ENCODE assay signal across 21 mouse cellular contexts in the genomic region with DNA sequence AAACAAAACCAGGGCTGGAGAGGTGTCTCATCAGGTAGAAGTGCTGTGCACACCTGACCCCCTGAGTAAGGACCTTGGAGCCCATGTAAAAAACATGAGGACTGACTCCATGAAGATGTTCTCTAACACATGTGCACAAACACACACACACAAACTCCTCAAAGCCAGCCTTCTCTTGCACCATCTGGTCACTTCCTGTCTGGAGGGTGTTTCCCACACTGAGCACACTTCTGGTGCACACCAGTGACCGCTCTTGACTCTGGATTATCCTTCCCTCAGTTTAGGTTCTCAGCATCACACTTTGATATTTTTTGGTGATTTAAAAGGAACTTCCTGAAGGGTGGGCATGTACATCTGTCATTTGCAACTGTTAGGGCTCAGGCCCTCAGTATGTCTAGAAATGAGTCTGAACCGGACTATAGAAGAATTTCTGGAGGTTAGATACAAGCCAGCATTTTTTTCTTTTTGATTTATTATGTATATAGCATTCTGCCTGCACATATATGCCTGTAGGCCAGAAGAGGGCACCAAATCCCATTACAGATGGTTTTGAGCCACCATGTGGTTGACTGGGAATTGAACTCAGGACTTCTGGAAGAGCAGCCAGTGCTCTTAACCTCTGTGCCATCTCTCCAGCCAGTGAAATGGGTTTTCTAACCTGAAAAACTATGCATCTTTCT. TPM values are rescaled to one million over a fixed set of nuclear protein-coding genes. Genes with fewer than 3 reads are reported as not detected.
DNase-seq lines count a peak whose midpoint lies in the region; ATAC-seq and TF ChIP-seq lines count a peak whose summit lies in the region.
"Had no signal": no experiment of that assay in that cellular context is flagged by ENCODE, and none has a peak within 500 bp of the region (broad histone marks: within the 10 kb centered on the region; RNA-seq: fewer than 3 reads in every experiment).

No protein-coding gene starts in this region.

- TF ChIP-seq EP300 in heart, adult 2 months (IDR thresholded peaks at IDR 0.05; ENCODE audit: insufficient read depth, low read depth, low read length): no peak
- no peak for TF ChIP-seq EP300 in MEL (IDR thresholded peaks at IDR 0.05; ENCODE audit: low read depth in 1 of 2, low read length in 2 of 2)

- no peaks in the 10 kb centered on the region for H3K36me3 ChIP-seq in heart, adult 2 months (ENCODE audit: control insufficient read depth, insufficient read depth, low read length)
- peaks cover 5% of the 10 kb centered on the region; the same call in 1 of the 2 replicates for H3K36me3 ChIP-seq in midbrain, postnatal 0 days (ENCODE audit: insufficient read depth, low read length)
- H3K36me3 ChIP-seq in midbrain, embryonic 10.5 days: peaks cover 20% of the 10 kb centered on the region
- H3K36me3 ChIP-seq in MEL (ENCODE audit: control insufficient read depth in 1 of 2, insufficient read depth in 2 of 2, low read length in 2 of 2): no peaks in the 10 kb centered on the region
- H3K36me3 ChIP-seq in splenic B cell, adult 2 months (ENCODE audit: control insufficient read depth, insufficient read depth, low read length, poor library complexity, severe bottlenecking): no peaks in the 10 kb centered on the region
- H3K36me3 ChIP-seq: embryonic facial prominence, embryonic 15.5 days had no signal

- H3K27ac ChIP-seq in heart, adult 2 months: no peak overlapping the region
- no peak overlapping the region for H3K27ac ChIP-seq in midbrain, postnatal 0 days (ENCODE audit: low read depth, low read length)
- no peak overlapping the region for H3K27ac ChIP-seq in midbrain, embryonic 10.5 days (replicated peaks)
- no peak overlapping the region for H3K27ac ChIP-seq in MEL (ENCODE audit: control insufficient read depth, low read depth, low read length)
- H3K27ac ChIP-seq: embryonic facial prominence, embryonic 15.5 days had no signal

- TF ChIP-seq RAD21 in MEL (IDR thresholded peaks at IDR 0.05; ENCODE audit: low read depth, low read length): no peak

- TF ChIP-seq POLR2A in heart, adult 2 months (IDR thresholded peaks at IDR 0.05; ENCODE audit: insufficient read depth, low read depth, low read length): no peak
- no peak for TF ChIP-seq POLR2A in MEL (IDR thresholded peaks at IDR 0.05; ENCODE audit: control insufficient read depth in 1 of 2, insufficient read depth in 1 of 2, low read depth in 1 of 2, low read length in 2 of 2, poor library complexity in 1 of 2)

- no peaks in the 10 kb centered on the region for H3K4me1 ChIP-seq in heart, adult 2 months (ENCODE audit: control insufficient read depth, insufficient read depth, low read length)
- H3K4me1 ChIP-seq in midbrain, postnatal 0 days (ENCODE audit: insufficient read depth, low read length): no peaks in the 10 kb centered on the region
- H3K4me1 ChIP-seq in midbrain, embryonic 10.5 days: no peaks in the 10 kb centered on the region
- no peaks in the 10 kb centered on the region for H3K4me1 ChIP-seq in MEL (ENCODE audit: control insufficient read depth in 1 of 2, insufficient read depth in 2 of 2, low read length in 2 of 2)
- H3K4me1 ChIP-seq: embryonic facial prominence, embryonic 15.5 days had no signal

- H3K9ac ChIP-seq in heart, adult 2 months (ENCODE audit: low read depth, low read length): no peak overlapping the region
- H3K9ac ChIP-seq in midbrain, postnatal 0 days (replicated peaks; ENCODE audit: low read length, poor library complexity, severe bottlenecking): no peak overlapping the region
- H3K9ac ChIP-seq in MEL (ENCODE audit: control insufficient read depth, low read depth, low read length, poor library complexity, severe bottlenecking): no peak overlapping the region
- H3K9ac ChIP-seq: embryonic facial prominence, embryonic 15.5 days had no signal

- H3K79me2 ChIP-seq in heart, adult 2 months (replicated peaks; ENCODE audit: control insufficient read depth, insufficient read depth, low read length): no peaks in the 10 kb centered on the region
- no peaks in the 10 kb centered on the region for H3K79me2 ChIP-seq in MEL (ENCODE audit: control insufficient read depth, insufficient read depth, low read length, poor library complexity)

- no peak for ATAC-seq in midbrain, postnatal 0 days (ENCODE audit: low FRiP score)
- ATAC-seq: forebrain, embryonic 14.5 days; midbrain, embryonic 16.5 days had no signal

- DNase-seq in heart, adult 2 months: no peak
- DNase-seq in heart, postnatal 36 days: no peak
- DNase-seq in midbrain, postnatal 0 days (ENCODE audit: low spot score): no peak
- DNase-seq in midbrain, embryonic 10.5 days (ENCODE audit: low spot score): no peak
- DNase-seq in MEL (ENCODE audit: low read depth, low spot score): peak; percentile 43
- peak; percentile 50 for DNase-seq in splenic B cell, adult 2 months (ENCODE audit: low read depth, low spot score)
- no peak for DNase-seq in c-Kit-positive CD71-positive TER-119-positive erythroid progenitor cells, embryonic 14.5 days (ENCODE audit: low spot score)
- DNase-seq in urinary bladder, adult 2 months (ENCODE audit: low spot score): no peak
- DNase-seq: adrenal gland, adult 2 months; cerebellum, postnatal 14 days; heart, postnatal 4 days; kidney, adult 11 months; layer of hippocampus, adult 9-11 months; left cerebral cortex, postnatal 4 days; lung, adult 18-20 months; right cerebral cortex, postnatal 4 days had no signal

- intact Hi-C loops in heart, adult 2 months (cut with DNase I): no loop called here
- intact Hi-C loops in heart, postnatal 36 days (cut with DNase I): no loop called here

- TF ChIP-seq CTCF in heart, adult 2 months (IDR thresholded peaks at IDR 0.05): peak; percentile 42
- TF ChIP-seq CTCF in midbrain, postnatal 0 days (IDR thresholded peaks at IDR 0.05): peak; percentile 35; the same call in 1 of the 2 replicates
- TF ChIP-seq CTCF in MEL (IDR thresholded peaks at IDR 0.05 in 2 of 3, conservative IDR thresholded peaks at IDR 0.05 in 1 of 3; ENCODE audit: control insufficient read depth in 1 of 3, insufficient read depth in 1 of 3, low read depth in 2 of 3, low read length in 3 of 3, poor library complexity in 1 of 3, severe bottlenecking in 1 of 3): peak in 2 of 3 experiments; percentile 19 to 50; a peak in 3 of 6 replicates

- no peak overlapping the region for H3K4me2 ChIP-seq in midbrain, postnatal 0 days (ENCODE audit: low read depth, low read length, poor library complexity, severe bottlenecking)
- H3K4me2 ChIP-seq: embryonic facial prominence, embryonic 15.5 days had no signal

- H3K4me3 ChIP-seq in heart, adult 2 months: no peak overlapping the region
- no peak overlapping the region for H3K4me3 ChIP-seq in midbrain, postnatal 0 days (ENCODE audit: low read depth, low read length)
- no peak overlapping the region for H3K4me3 ChIP-seq in midbrain, embryonic 10.5 days
- no peak overlapping the region for H3K4me3 ChIP-seq in MEL (ENCODE audit: control insufficient read depth in 1 of 2, insufficient read depth in 1 of 2, low read depth in 2 of 2, low read length in 2 of 2)
- H3K4me3 ChIP-seq: embryonic facial prominence, embryonic 15.5 days had no signal

- no peaks in the 10 kb centered on the region for H3K27me3 ChIP-seq in heart, adult 2 months (ENCODE audit: control insufficient read depth, insufficient read depth, low read length)
- no peaks in the 10 kb centered on the region for H3K27me3 ChIP-seq in midbrain, postnatal 0 days (ENCODE audit: insufficient read depth, low read length)
- no peaks in the 10 kb centered on the region for H3K27me3 ChIP-seq in midbrain, embryonic 10.5 days (ENCODE audit: low read depth, poor library complexity, severe bottlenecking)
- H3K27me3 ChIP-seq in MEL (ENCODE audit: control insufficient read depth in 1 of 2, insufficient read depth in 2 of 2, low read length in 2 of 2): peaks cover 0 to 4% of the 10 kb centered on the region in 2 experiments; a peak in 2 of 4 replicates
- no peaks in the 10 kb centered on the region for H3K27me3 ChIP-seq in splenic B cell, adult 2 months (ENCODE audit: control insufficient read depth, insufficient read depth, low read length, poor library complexity, severe bottlenecking)
- H3K27me3 ChIP-seq: embryonic facial prominence, embryonic 15.5 days had no signal

- WGBS in heart, adult 2 months: 62% methylated on average over 2 of the region's 2 CpGs
- 64% methylated on average over 2 of the region's 2 CpGs for WGBS in midbrain, postnatal 0 days
- 71% methylated on average over 2 of the region's 2 CpGs for WGBS in midbrain, embryonic 10.5 days

- H3K9me3 ChIP-seq in midbrain, postnatal 0 days (ENCODE audit: low read length): no peaks in the 10 kb centered on the region
- H3K9me3 ChIP-seq in midbrain, embryonic 10.5 days (replicated peaks): no peaks in the 10 kb centered on the region
- H3K9me3 ChIP-seq in MEL (replicated peaks; ENCODE audit: insufficient read depth, low read length): no peaks in the 10 kb centered on the region
- H3K9me3 ChIP-seq: embryonic facial prominence, embryonic 15.5 days; G1E had no signal

TF ChIP-seq in MEL, 35 proteins besides CTCF, POLR2A, EP300 and RAD21:
- peak; percentile 20; the same call in 1 of the 2 replicates for TF ChIP-seq SMC3 (IDR thresholded peaks at IDR 0.05; ENCODE audit: low read depth, low read length)
- no peak for TF ChIP-seq ETS1 (IDR thresholded peaks at IDR 0.05; ENCODE audit: low read depth, low read length)
- no peak for TF ChIP-seq TAL1 (IDR thresholded peaks at IDR 0.05; ENCODE audit: low read length)
TF ChIP-seq in MEL: peak in this region for 1.

RNA-seq across cellular contexts. Expression of gene Dhx9, which starts 23.0 kb away (rescaled TPM):
- 10 to 100 TPM; 44.0 to 45.4 TPM for total RNA-seq in heart, adult 2 months (2021)
- polyA plus RNA-seq in heart, adult 2 months (2012; rRNA removed): 10.1 and 22.2 TPM in 2 replicates
- 10 to 100 TPM; 49.5 to 50.9 TPM for total RNA-seq in heart, postnatal 36 days (2021)
- total RNA-seq in midbrain, postnatal 0 days (2014; rRNA removed): 53.7 and 134 TPM in 2 replicates
- 20.3 and 30.0 TPM in 2 replicates for polyA plus RNA-seq in midbrain, postnatal 0 days (2015; fragmentation: Nextera tagmentation; extraction: Ambion mirVana)
- polyA plus RNA-seq in midbrain, embryonic 10.5 days (2016; fragmentation: Nextera tagmentation; extraction: Ambion mirVana): 39.4 and 40.7 TPM in 2 replicates
- 82.0 and 94.1 TPM in 2 replicates for total RNA-seq in MEL (2012; rRNA removed)
- polyA plus RNA-seq in MEL (2012; ENCODE audit: insufficient read depth in 1 of 2, insufficient read length in 2 of 2, low read depth in 1 of 2, low replicate concordance in 2 of 2, missing spikeins in 1 of 2): 100 to 1,000 TPM; 170 to 262 TPM
- polyA plus RNA-seq in urinary bladder, adult 2 months (2012; rRNA removed): 46.6 and 51.1 TPM in 2 replicates

RNA-seq across cellular contexts. Expression of gene Npl, which starts 39.4 kb away (rescaled TPM):
- total RNA-seq in heart, adult 2 months (2021): 1 to 10 TPM; 1.5 to 2.1 TPM
- polyA plus RNA-seq in heart, adult 2 months (2012; rRNA removed): 0.43 and 0.70 TPM in 2 replicates
- total RNA-seq in heart, postnatal 36 days (2021): 1 to 10 TPM; 1.6 to 1.7 TPM
- total RNA-seq in midbrain, postnatal 0 days (2014; rRNA removed): 8.1 and 11.6 TPM in 2 replicates
- polyA plus RNA-seq in midbrain, postnatal 0 days (2015; fragmentation: Nextera tagmentation; extraction: Ambion mirVana): 12.0 and 12.3 TPM in 2 replicates
- polyA plus RNA-seq in midbrain, embryonic 10.5 days (2016; fragmentation: Nextera tagmentation; extraction: Ambion mirVana): 21.7 and 25.0 TPM in 2 replicates
- not detected in 2 replicates for total RNA-seq in MEL (2012; rRNA removed)
- polyA plus RNA-seq in MEL (2012; ENCODE audit: insufficient read depth in 1 of 2, insufficient read length in 2 of 2, low read depth in 1 of 2, low replicate concordance in 2 of 2, missing spikeins in 1 of 2): under 1 TPM in 1 of 2 experiments, not detected in 1; 0.08 TPM
- polyA plus RNA-seq in urinary bladder, adult 2 months (2012; rRNA removed): 1.8 and 2.1 TPM in 2 replicates
- total RNA-seq: neutrophil, adult 5-6 weeks had no signal

Comparison
In these comparisons a context has a peak if more than half of its experiments do, and no peak if none do; other contexts are left out.
1. DNase-seq: peak in MEL (single experiment) and splenic B cell, adult 2 months (single experiment); none in heart, adult 2 months (0 of 2), heart, postnatal 36 days (0 of 2), midbrain, postnatal 0 days (single experiment), midbrain, embryonic 10.5 days (single experiment), c-Kit-positive CD71-positive TER-119-positive erythroid progenitor cells, embryonic 14.5 days (single experiment) and urinary bladder, adult 2 months (single experiment).
2. Peak in every context shown above with its lines, with median percentiles within 50 percentile points of each other: CTCF ChIP-seq.